Mouse (Mus musculus): ENCODE data around the gene Traf3ip3.

Traf3ip3 gene

DNA sequence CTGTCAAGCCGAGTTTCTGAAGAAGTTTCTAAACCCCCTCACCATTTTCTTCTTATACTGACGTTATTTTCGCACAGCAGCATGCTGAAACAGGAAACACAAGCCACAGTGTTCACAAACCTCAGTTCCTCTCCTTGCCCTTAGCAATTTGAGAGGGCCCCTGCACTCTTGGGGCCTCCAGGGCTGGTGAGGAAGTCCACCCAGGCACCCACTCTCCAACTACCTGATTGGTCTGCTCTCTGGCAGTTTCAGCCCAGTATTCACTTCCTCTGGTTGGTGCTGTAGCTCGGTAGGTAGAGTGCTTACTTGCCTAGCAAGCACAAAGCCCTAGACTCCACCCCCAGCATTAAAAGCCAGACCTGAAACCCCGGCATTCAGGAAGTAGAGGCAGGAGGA lies at the start of gene Traf3ip3:
Gene Traf3ip3, minus strand, starts transcription at position 321 of the 396 bp plus-strand sequence.
- 80% methylated on average over 5 of the region's 5 CpGs for WGBS

DNA sequence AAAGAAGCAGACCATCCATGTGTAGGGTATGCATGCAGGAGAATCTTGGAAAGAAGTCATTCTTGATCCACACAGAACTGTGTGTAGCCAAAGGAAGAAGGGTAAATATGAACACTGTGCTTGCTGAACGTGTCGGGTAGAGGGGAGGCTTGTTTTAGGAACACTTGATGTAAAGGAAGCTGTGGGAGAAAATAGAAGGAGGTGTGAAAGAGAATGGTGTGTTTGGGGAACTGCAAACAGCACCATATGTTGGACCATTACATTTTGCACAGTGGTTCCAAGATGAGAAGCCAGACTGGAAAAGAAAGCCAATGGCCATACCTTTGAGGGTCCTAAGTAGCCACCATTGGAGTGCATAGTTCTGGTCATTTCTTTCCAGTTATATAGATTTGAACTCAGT lies 48.5 kb upstream of the Traf3ip3 start:
- WGBS = 54% methylated on average over 2 of the region's 2 CpGs

DNA sequence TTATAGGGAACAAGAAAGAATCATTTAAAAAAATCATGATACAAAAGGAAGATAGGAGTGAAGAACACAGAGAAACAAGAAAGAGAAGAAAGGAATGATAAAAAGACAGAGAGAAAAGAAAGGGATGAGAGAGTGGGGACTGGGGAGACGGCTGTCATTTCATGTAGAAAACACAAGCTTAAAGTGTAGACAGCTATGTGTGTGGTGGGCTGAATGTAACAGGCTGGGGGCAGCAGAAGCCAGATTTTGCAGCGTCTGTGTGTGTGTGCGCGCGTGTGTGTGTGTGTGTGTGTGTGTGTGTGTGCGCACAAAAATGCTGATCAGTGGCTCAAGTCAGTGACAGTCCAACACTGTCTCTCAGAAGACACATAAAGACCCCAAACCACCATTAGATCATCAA lies 42.7 kb upstream of the Traf3ip3 start:
- WGBS = 72% methylated on average over 6 of the region's 6 CpGs

DNA sequence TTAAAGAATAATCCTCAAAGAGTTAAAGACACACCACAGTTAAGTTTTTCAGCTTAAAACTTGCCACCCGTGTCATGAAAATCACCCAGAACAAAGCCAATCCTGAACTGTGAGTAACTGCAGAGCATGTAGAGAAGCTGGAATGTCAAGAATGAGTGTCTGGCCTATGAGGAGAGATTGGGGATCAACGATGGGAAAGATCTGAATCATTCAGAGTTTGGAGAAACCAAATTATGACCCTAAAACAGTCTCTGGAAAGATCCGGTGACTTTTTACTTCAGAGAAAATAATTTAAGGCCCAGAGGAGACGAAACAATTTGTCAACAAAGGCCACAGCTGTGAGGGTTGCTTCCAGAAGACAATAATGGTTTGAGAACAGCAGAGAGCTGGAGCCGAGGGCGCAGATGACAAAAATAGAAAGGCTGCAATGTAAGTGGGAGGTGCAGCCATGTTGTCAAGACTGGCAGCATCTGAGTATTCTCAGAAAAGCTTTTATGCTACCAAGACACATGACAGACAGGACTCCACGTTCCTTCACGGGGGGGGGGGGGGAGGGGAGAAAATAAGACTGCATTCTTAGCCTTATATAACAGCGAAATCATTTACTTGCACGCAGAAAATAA lies 42.2 kb upstream of the Traf3ip3 start:
- WGBS = 45% methylated on average over 10 of the region's 10 CpGs

DNA sequence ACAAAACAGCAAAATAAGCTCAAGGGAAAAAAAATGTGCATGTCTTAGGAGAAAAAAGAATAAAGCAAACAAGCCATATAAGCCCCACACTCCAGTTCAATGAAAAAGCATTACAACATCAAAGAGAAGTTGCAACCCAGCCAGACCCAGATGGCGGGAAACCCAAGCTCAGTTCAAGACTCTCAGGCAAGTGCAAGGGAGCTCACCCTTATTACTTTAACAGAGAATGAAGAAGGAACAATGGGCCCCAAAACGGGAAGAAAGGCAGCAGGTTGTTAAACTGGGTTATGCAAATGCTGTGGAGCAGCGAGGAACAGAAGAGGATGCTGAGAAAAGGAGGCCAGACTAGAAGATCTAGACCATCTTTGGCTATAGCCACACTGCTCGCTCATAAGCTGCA lies 41.4 kb upstream of the Traf3ip3 start:
- 47% methylated on average over 4 of the region's 4 CpGs for WGBS

DNA sequence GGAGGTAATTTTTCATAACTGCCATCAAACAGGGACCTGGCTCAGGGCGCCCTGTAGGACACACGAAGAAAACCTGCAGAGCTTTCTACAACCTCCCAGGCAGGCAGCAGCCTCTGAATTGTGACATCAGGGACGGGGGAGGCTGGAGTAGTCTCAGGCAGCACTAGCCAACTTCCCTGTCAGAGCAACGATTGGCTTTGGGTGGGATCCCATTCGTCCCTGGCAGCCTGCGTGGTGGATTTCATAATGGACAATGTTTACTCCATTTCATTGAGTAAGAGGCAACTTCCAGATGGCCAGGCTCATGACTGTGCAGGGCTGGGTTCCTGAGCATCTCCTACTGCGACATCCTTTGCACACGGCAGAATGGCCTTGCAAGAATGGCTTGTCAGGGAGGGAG lies 40.7 kb upstream of the Traf3ip3 start:
- 27% methylated on average over 8 of the region's 8 CpGs for WGBS

DNA sequence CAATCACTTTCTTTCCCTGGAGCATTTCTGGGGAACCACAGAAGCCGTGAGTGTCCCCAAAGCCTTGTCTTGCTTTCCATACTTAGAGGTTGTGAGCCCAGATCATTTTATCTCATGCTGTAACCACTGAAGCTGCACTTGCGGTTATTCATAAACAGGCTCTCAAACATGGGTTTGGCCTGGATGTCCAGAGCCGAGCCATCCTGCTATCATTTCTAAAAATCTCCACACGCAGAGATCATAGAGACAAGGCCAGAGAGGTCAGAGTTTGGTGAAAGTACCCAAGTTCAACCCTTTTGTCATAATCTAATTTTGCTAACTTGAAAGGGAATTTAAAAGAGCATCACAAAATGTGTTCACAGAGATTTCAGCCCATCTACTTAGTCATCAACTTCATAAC lies 39.9 kb upstream of the Traf3ip3 start:
- 94% methylated on average over 4 of the region's 4 CpGs for WGBS

DNA sequence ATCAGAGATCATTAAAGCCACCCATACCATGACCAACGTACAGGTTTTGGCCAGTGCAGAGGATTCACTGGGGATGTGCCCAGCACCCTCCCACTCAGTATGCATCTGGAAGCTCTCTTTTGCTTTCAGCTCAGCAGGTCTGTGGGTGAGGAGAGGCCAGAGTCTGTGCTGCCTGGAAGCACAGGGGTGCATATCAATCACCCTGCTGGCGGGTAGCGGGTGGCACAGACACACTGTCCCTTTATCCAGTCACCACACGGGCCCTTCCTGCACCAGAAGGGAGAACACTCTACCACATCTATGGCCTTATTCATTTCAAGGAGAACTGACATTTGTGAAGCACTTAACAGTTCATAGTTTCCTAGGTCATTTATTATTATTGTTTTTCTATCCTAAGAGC lies 36.9 kb upstream of the Traf3ip3 start:
- 70% methylated on average over 4 of the region's 4 CpGs for WGBS

DNA sequence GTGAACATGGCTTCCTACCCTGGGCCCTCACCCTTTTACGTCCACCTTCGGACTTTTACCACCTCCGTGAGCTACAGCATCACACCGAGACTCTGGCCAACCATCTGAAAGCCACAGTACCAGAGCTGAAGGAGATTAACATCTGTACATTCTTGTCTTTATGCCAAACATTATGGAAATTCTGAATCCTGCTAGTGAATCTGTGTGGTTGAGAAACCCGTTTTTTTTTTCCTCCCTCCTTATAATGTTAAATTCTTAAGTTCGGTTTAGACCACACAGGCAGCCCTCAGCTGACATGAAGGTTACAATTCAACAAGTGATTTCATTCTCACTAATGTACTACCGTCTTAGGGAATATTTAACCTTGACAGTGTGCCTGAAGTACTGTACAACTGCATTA lies 33.4 kb upstream of the Traf3ip3 start:
- 76% methylated on average over 7 of the region's 7 CpGs for WGBS

DNA sequence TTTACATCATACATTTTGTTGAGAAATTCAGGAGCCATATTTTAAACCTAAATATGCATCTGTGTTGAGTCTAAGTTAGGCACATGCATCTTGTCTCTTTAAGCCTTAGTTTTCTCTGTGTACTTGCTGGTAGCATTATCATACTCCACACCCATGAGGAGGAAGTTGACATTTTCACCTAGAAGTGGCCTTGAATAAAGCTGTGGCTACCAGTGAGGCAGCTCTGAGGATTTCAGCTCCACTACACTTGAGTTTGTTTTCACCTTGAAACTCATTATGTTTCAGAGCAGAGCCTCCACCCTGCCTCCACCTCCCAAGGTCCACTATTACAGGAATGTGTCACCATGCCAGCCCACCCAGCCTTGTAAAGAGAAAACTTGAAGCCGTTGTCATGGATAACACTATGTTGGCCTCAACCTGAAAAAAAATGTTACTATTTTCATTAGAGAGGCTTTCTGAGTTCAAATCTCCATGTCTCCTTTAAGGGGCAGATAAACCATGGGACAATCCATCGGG lies 32.7 kb upstream of the Traf3ip3 start:
- WGBS = 89% methylated on average over 2 of the region's 2 CpGs

DNA sequence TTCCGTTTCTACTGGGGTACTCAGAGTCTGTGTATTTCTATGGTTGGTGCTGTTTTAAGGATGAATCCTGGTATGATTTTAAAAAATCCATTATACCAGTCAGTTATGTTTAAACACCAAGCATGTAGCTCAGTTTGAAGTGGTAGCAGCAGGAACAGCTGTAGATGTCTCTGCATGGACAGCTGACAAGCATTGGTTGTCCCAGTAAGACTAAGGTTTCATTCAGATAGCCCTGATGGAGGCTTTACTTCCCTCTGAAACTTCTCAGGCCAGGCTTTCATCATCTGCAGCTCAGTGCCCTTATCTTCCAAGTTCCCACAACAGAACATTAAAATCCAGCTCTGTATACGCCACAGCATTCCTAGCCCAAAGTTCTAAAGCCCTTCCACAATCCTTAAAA lies 31.2 kb upstream of the Traf3ip3 start:
- 94% methylated on average over 2 of the region's 2 CpGs for WGBS

DNA sequence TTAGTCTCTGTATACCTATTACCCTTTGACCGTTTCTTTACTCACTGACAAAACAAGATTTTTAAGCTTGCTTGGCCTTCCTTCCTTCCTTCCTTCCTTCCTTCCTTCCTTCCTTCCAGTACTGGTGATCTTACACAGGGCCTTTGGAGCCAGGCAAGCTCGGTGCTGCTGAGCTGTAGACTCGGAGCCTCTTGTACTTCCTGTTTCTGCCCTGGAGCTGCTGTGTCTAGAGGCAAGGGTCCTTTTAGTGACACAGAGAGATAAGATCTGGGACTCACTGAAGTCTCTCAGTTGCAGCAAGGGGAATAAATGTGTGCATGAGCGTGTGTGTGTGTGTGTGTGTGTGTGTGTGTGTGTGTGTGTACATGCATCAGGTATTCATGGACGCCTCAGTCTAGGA lies 29.4 kb upstream of the Traf3ip3 start:
- WGBS = 79% methylated on average over 5 of the region's 5 CpGs

DNA sequence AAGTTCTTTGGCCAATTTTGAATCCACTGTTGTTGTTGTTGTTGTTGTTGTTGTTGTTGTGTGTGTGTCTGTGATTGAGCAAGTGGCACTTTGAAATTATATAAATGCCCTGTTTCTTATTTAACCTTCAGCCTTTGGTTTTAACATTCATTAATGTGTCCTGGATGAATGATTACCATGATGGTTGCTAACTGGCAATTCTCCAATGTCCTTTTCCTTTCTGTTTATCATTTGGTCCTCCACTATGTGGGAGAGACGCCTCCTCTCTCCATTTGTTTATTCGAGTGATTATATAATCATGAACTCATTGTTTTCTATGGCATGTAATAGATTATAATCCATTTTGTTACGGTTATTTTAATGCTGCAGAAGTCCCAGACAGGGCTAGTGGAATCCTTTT lies 29.0 kb upstream of the Traf3ip3 start:
- 78% methylated on average over 3 of the region's 3 CpGs for WGBS

DNA sequence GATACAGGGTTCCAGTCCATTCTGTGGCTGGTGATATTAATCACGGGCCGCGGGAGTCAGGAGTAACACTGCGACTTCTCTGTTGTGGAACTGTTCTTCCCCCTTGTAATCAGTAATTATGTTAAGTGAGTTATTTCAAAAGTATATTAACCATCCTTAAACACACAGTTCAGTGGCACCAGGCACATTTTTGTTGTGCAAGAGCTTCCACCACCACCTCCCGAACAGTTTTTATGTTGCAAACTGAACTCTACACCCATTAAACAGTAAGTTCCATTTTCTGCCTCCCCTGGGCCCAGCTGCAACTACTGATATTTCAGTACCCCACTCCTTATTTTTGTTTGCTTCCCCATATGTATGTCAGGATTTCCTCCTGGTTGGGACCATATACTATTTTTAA lies 28.1 kb upstream of the Traf3ip3 start:
- WGBS = 93% methylated on average over 5 of the region's 5 CpGs

DNA sequence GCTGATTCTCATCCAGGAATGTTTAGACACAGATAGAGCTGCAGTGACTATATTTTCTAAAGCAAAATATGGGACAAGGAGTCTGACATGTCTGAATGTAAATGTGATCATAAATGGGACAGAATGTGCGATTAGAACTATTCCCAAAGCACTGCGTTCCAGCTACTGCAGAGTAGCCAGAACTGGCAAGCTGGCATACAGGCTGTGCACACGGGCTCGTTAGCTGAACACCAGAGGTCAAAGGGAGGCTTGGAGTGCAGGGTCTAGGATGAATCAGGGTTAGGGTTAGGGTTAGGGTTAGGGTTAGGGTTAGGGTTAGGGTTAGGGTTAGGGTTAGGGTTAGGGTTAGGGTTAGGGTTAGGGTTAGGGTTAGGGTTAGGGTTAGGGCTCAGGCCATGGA lies 26.0 kb upstream of the Traf3ip3 start:
- WGBS = 46% methylated on average over 4 of the region's 4 CpGs

DNA sequence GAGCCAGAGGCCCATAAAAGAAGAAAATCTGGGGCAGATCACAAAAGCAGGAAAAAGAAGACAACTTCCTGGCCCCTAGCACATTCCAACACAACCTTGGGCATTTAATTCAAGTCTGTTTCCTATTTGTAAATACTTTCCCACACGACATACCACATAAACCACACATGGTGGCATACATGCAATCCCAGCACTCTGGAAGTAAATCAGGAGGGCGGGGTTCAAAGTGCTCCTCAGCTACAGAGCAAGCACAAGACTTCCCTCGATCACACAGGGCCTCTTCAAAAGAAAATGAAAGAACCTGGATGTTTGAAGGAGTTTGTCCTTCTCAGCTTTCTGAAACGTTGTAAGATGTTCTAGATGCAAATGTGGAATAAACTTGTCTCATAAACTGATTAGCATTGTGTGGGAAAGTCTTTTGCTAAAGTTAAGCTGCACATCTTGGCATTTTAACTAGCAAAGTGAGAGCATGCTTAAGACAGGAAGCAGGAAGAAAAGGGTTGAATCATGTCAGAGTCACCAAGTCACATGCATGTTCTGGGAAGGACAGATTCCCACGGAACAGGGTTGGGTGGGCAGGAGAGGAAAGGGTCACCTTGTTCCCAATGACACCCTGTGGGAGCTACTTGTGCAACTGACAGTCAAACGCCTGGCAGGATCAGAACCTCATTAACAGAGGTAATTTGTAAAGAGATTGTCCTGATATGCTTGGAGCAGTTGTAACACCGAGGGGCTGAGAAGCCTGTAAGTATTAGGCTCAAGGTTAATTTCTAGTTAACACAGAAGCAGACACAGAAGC lies 25.4 kb upstream of the Traf3ip3 start:
- WGBS = 33% methylated on average over 7 of the region's 7 CpGs

DNA sequence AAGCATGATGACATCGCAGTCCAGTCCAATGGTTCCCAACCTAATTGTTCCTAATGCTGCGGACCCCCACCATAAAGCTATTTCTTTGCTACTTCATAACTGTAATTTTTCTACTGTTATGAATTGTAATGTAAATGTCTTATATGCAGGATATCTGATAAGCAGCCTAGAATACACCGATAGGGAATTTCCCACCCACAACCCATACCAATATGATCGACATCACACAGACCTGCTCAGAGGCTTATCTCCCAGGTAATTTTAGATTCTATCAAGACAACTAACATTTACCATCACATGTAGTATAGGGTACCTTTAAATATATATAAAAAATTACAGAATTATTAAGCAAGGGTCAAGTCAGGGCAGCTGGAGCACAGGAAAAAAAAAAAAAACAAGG lies 24.6 kb upstream of the Traf3ip3 start:
- WGBS = 88% methylated on average over 4 of the region's 4 CpGs

DNA sequence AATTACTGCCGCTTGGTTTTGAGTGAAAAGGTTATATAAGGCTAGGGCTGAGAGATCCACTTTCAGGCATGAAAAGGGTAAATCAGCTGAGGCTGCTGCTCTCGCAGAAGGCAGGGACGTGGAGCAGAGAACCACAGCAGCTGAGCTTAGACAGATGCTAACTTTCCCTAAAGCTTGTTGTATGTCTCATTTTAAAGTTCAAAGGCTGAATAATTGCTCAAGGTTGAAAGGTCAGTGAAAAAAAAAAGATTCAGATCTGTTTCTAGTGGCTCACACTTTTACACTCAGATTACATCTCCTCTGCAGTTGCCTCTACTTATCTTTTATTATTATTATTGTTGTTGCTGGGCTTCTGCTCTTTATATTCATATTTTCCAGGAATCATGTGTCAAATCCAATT lies 24.0 kb upstream of the Traf3ip3 start:
- 53% methylated on average over 3 of the region's 3 CpGs for WGBS

DNA sequence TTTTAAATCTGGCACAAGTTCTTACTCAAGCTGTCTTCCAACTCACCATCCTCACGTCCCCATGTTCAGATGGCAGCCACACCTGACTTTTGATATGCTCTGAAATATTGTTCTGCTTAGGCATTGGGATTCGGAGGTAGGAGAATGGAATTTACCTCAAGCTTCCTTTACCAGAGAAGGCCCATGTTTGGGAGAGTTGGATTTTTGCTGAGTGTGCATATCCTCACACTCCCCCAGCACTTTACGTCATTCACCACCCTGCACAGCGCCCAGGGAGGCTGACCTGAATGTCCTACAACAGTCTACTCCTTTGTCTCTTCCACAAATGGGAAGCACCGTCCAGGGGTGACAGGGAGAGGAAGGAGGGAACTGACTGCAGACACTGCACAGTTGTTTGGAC lies 18.9 kb upstream of the Traf3ip3 start:
- 87% methylated on average over 5 of the region's 5 CpGs for WGBS

DNA sequence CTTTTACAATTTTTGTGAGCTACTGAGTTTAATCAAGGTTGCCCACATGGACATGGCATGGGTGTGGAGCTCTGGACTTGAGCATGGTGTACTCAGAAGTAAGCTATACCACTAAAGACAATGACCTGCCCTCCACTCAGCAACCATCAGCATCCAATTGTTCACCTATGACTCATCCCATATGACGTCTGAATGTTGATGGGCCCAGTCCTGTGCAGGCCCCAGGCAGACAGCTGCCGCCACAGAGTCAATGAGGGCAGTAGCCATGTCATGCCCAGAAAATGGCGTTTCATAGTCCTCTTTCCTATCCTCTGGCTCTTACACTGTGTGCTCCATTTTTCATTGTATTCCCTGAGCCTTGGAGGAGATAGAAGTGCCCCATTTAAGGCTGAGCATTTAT lies 14.5 kb upstream of the Traf3ip3 start:
- WGBS = 80% methylated on average over 3 of the region's 3 CpGs

DNA sequence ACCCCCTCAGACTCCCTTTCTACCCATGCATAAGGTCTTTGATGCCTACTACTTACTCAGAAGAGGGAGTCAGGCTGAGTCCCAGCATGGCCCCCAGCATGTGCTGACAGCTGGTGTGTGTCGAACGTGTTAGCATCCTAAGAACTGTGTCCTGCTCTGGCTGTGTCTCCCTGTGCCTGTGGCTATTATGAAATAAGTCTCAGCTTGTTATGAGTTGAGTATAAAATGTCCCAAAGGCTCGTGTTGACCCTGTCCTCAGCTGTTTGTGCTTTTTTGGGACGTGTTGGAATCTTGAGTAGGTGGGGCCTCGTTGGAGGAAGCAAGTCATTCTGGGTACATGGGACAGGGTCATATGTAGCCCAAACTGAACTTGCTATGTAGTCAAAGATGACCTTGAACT lies 12.6 kb upstream of the Traf3ip3 start:
- WGBS = 80% methylated on average over 5 of the region's 5 CpGs

DNA sequence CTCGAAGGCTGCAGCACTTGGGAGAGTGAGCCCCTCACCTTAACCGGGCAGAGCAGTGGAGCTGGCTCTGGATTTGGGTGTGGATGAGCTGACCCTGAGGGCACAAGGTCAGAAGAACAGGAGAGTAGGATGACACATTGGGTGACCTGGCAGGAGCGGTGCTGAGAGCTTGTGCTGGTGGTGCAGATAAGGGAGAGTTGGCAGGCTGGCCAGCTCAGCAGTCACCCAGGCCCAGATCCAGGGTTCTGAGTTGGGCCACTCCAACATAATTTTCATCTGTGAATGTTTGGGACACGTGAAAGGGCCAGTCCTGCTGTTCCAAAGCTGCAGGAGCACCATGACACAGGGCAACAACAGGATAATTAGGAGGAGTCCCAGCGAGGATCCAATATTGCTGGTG lies 9.9 kb upstream of the Traf3ip3 start:
- WGBS = 88% methylated on average over 5 of the region's 5 CpGs

DNA sequence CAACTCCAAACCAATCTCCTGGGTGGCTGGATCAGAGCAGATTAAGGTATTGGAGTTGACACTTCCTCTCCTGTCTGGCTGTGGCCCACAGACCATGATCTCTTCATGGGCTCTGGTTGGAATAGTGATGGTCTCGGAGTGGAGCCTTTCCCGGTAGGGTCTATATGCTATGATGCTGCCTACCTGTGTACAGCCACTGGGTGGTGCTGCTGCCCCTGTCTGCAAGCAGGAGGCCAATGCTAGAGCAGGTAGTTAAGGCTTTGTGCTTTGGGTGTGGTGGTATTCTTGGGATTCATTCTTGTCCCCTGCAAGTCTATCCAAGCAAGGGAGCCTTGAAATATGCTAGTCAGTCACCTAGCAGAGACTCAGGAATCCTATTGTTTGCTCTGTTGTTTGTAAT lies 6.7 kb upstream of the Traf3ip3 start:
- 31% methylated on average over 2 of the region's 2 CpGs for WGBS

Measured in cerebral cortex, adult 2 months (tissue).